Mouse (Mus musculus): Measurements from ENCODE around the gene Gm49320. TPM values are rescaled to one million over a fixed set of nuclear protein-coding genes. Genes with fewer than 3 reads are reported as not detected.

Gene Gm49320
- polyA plus RNA-seq, 1 experiment from 2014 or later, result 1.2 TPM

GRCm38 (mm10) chr8:4292738-4293137 lies 54.1 kb downstream of the Gm49320 start:
- ATAC-seq (ENCODE audit: low FRiP score) (no peak), DNase-seq (ENCODE audit: low spot score) (no peak)
- Histone ChIP-seq H3K9ac (ENCODE audit: low read depth, low read length) (no peak overlapping the region), H3K9me3 (ENCODE audit: control insufficient read depth, low read length) (no peaks in the 10 kb centered on the region), H3K4me1 (replicated peaks; ENCODE audit: control insufficient read depth, insufficient read depth, low read length) (no peaks in the 10 kb centered on the region), H3K4me2 (replicated peaks; ENCODE audit: low read depth, low read length) (no peak overlapping the region), H3K27me3 (ENCODE audit: control insufficient read depth, insufficient read depth, low read length) (no peaks in the 10 kb centered on the region), H3K4me3 (ENCODE audit: low read depth, low read length) (no peak overlapping the region), H3K27ac (ENCODE audit: low read depth, low read length) (no peak overlapping the region), H3K36me3 (ENCODE audit: control insufficient read depth, insufficient read depth, low read length) (peaks cover 7% of the 10 kb centered on the region)
- WGBS, result 94% methylated on average over 5 of the region's 5 CpGs

GRCm38 (mm10) chr8:4297822-4298221 lies 59.2 kb downstream of the Gm49320 start:
- DNase-seq (ENCODE audit: low spot score) (no peak), ATAC-seq (ENCODE audit: low FRiP score) (no peak)
- no peak overlapping the region for H3K27ac ChIP-seq (ENCODE audit: low read depth, low read length)
- no peaks in the 10 kb centered on the region for H3K4me1 ChIP-seq (replicated peaks; ENCODE audit: control insufficient read depth, insufficient read depth, low read length)
- no peak overlapping the region for H3K4me2 ChIP-seq (replicated peaks; ENCODE audit: low read depth, low read length)
- H3K4me3 ChIP-seq (ENCODE audit: low read depth, low read length), result no peak overlapping the region
- H3K27me3 ChIP-seq (ENCODE audit: control insufficient read depth, insufficient read depth, low read length), result no peaks in the 10 kb centered on the region
- H3K9me3 ChIP-seq (ENCODE audit: control insufficient read depth, low read length), result no peaks in the 10 kb centered on the region
- H3K9ac ChIP-seq (ENCODE audit: low read depth, low read length), result no peak overlapping the region
- H3K36me3 ChIP-seq (ENCODE audit: control insufficient read depth, insufficient read depth, low read length), result peaks cover 17% of the 10 kb centered on the region
- WGBS, result 90% methylated on average over 4 of the region's 4 CpGs

Other genes starting within 250 kb of the Gm49320 start
- gene Cd209f, start 133.0 kb upstream of the Gm49320 start, polyA plus RNA-seq (2014; fragmentation: Nextera tagmentation; extraction: Ambion mirVana), result not detected in 2 replicates
- not detected in 2 replicates for gene Cd209g, start 104.8 kb upstream of the Gm49320 start, polyA plus RNA-seq (2014; fragmentation: Nextera tagmentation; extraction: Ambion mirVana)
- 28.1 and 33.5 TPM in 2 replicates for gene Evi5l, start 72.3 kb upstream of the Gm49320 start, polyA plus RNA-seq (2014; fragmentation: Nextera tagmentation; extraction: Ambion mirVana)
- 29.0 and 33.5 TPM in 2 replicates for gene Prr36, start 21.4 kb upstream of the Gm49320 start, polyA plus RNA-seq (2014; fragmentation: Nextera tagmentation; extraction: Ambion mirVana)
- gene Lrrc8e, start 12.0 kb upstream of the Gm49320 start, polyA plus RNA-seq (2014; fragmentation: Nextera tagmentation; extraction: Ambion mirVana), result 0.06 TPM in 1 of 2 replicates, not detected in the other
- 20.4 and 22.4 TPM in 2 replicates for gene Map2k7, start 125 bp upstream of the Gm49320 start, polyA plus RNA-seq (2014; fragmentation: Nextera tagmentation; extraction: Ambion mirVana)
- gene Tgfbr3l, start 9.3 kb downstream of the Gm49320 start, polyA plus RNA-seq (2014; fragmentation: Nextera tagmentation; extraction: Ambion mirVana), result 1.7 and 2.1 TPM in 2 replicates
- 58.8 and 61.1 TPM in 2 replicates for gene Snapc2, start 14.2 kb downstream of the Gm49320 start, polyA plus RNA-seq (2014; fragmentation: Nextera tagmentation; extraction: Ambion mirVana)
- gene Ctxn1, start 20.4 kb downstream of the Gm49320 start, polyA plus RNA-seq (2014; fragmentation: Nextera tagmentation; extraction: Ambion mirVana), result 123 and 136 TPM in 2 replicates
- gene Timm44, start 37.0 kb downstream of the Gm49320 start, polyA plus RNA-seq (2014; fragmentation: Nextera tagmentation; extraction: Ambion mirVana), result 59.6 and 59.7 TPM in 2 replicates
- gene Ccl25, start 86.3 kb downstream of the Gm49320 start, polyA plus RNA-seq (2014; fragmentation: Nextera tagmentation; extraction: Ambion mirVana), result 19.4 and 21.9 TPM in 2 replicates
- 313 and 314 TPM in 2 replicates for gene Elavl1, start 86.5 kb downstream of the Gm49320 start, polyA plus RNA-seq (2014; fragmentation: Nextera tagmentation; extraction: Ambion mirVana)

All from hindbrain, embryonic 11.5 days (tissue).